Mouse (Mus musculus) right cerebral cortex, postnatal 10 days (tissue): ENCODE data around the gene Eef1akmt1.

ENCODE experiments used
- DNase-seq, 2 experiments: peaks; one replicate each; pipeline ENCODE4 v3.0.0; 2021; ENCODE audit warnings: low spot score in 2 of 2

Gene Eef1akmt1

DNA sequence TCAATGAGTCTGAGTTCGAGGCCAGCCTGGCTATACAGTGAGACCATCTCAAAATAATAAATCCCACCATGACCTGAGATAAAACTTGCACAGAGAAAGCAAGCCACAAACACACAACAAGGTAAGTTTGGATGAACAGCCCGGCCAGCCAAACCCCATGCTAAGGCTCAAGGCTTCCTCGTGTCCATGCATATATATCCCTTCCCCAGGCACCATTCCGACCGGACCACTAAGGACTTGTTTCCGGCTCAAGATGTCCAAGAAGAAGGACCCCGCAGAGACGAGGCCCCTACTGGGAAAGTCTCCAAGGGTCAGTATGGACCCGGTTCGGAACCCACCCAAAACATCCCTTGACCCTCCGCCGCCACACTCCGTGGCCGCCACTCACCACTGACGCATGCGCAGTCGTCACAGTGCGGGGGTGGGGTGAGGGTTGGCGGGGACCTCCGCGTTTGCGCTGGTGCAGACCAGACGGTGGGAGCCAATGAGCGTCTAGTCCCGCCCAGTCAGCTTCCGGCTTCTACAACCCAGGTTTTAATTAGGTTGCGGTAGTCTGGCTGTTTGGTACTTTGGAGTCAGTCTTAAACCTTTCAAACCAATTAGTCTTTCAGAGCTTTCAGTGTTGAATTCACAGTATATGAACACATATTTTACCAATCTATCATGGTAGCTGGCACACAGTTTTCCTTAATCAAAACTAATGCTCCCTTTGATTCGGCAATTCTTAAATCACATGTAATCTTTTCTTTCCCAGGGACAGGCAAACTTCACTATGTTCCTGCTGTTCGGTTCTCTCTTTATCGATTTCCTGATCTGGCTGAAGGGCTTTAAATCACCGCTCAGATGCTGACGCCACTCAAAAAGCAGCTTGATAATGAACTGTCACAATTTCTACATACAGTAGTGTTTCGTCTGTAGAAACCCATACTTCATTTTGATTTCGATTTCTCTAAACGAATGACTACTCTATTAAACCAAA is at the start of gene Eef1akmt1:
TSS of gene Eef1akmt1 (minus strand) at position 458 of the 979 bp plus-strand sequence.
- peak; percentile 97 to 98 for DNase-seq

DNA sequence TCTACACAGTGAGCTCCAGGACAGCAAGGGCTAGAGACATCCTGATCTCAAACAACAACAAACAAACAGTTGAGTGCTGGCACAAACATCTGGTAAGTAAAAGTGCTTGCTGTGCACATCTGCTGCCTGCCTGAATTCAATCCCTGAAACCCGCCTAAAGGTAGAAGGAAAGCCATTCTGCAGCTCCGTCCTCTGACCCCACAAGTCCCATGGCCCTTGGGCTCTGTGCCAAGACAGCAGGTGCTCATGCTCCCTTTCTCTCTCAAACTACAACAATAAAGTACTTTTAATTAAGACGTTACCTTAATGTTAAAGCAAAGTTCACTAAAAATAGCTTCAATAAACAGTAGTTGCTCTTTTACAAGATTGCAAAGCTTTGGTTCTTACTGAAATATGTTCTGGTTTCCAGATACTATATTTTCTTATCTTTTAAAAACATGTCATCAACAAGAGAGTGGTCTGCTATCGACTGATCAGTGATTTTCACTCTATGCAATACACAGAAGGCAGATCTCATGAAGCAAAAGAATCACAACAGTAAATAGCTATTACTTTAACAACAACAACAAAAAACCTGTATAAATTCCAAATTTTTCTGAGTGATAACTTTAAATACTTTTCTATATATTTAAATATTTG is 49.3 kb upstream of the Eef1akmt1 start:
- no peak for DNase-seq

DNA sequence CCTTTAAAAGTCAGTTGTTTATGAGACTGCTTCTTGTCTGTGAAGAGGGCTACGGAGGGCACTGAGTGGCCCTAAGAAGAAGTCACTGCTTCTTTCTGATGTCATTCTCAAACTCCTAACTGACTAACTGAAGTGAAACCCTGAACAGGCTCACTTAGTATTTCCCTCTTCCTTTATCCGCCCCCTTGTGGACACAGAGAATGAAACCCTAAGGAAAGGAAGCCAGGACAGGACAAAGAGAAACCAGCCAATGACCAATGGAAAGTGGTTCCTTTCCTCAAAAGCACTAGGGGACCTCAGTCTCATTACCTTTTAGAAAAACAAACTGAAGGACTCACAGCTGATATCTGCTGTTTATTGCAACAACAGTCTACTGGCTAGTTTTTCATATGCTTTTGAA is 48.1 kb upstream of the Eef1akmt1 start:
- peak in 1 of 2 experiments; percentile 37 for DNase-seq

DNA sequence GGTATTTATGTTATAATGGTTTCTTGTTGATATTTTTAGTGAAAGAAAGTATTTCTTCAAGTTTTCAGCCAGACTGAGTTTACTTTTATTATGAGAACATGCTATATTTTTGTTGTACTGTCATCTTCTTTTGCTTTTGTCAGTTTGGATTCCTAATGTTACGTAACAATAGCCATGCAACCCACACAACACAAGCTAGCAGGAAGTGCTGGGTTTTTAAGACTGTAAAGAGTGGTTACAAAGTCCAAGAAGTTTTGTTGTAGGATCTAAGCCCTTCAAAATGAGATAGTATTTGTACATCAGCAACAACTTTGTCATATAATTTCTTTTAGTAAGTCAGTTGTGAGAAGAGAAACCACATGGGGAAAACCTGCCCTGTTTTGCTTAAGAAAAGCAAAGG is 46.3 kb upstream of the Eef1akmt1 start:
- no peak for DNase-seq

DNA sequence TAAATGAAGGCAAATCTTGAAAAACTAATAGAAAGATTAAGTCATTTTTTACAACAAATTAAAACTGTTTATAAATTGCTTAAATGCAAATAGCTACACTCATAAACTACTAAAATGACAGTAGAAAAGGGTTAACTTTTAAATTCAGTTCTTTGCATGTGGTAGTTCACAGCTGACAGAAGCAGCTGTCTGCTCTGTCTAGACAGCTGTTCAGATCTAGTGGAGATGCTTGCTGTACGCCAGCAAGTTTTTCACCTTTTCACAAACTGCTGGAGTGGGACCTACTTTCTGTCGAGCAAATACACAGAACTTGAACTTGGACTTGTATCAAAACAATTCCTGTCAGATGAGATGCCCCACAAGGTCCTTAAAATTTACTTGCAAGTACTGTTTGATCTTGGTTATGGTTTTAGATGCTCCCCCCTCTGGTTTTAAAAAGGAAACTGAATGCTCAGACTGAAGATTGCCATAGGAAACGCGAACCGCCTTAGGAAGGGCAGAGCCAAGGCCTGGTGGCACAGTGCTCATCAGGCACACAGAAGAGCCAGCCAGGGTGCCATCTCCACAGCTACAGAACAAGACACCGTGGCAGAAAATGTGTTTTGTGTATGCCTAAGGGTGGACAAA is 45.0 kb upstream of the Eef1akmt1 start:
- no peak for DNase-seq

DNA sequence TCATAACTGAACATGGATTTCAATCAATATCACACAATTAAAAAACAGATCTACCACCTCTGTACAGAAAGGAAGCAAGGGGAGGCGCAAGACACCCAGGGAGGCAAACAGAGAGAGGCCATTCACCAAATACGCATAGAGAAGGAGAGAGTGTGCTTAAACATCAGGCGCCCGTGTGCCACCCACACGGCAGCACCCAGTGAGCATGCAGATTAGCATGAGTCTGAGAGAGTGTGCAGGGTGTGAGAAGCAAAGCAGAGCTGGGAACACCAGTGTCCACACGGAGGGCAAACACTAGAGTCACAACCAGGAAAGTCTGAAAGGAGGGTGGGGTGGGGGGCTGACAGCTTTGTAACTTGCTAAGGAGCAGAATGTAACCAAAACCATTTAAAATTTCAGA is 44.4 kb upstream of the Eef1akmt1 start:
- DNase-seq: no peak

DNA sequence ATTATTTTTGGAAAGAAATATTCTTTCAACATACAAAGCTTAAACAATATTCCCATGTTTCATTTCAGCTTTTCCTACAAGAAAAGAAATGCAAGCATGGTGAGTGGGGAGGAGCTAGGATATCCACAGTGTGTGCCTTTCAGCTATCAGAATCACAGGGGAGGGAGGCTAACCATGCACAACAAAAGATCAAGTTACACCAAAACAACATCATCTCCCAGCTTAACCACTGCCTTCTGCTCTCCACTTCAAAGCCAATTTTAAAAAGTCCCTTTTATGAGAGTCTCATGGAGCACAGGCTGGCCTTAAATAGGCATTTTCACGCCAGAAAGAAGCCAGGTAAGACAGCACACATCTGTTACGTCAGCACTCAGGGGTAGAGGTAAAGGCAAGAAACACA is 39.6 kb upstream of the Eef1akmt1 start:
- no peak for DNase-seq

DNA sequence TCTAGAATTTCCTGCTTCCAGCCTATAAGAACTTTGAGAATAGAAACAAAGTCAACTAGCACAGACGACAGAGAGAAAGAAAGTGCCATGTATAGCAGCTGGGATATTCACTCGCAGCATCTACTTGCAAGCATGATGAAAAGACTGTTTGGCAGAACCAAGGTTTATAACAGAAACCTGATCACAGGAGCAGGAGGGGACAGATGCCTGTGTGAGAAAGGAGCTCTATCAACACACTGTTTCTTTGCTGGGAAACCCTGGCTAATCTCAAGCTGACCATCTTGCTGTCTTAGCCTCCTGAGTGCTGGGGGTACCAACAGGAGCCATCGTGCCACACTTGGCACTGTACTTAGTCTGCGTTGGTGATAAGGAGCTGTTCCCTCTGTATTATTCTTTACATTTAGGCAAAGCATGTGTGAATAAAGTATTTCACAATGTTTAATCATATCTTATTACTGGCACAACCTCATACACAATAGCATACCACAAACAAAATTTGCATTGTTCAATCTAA is 38.5 kb upstream of the Eef1akmt1 start:
- no peak for DNase-seq

DNA sequence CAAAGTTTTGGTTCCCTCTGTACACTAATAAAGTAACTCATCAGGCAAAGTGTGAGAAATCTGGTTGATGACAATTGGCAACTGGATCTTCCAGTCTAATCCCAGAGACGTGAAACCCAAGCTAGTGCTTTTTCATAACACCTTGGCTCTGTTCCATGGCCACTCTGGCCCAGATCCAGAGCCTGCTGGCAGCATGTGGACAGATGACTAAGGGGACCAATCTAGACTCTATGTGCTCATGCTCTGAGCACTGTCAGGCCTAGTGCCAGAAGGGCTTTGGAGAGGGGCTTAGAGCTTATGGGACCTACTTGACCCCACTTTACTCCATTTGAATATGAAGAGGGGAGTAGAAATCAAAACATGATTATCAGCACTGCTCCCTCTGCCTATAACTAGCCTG is 36.1 kb upstream of the Eef1akmt1 start:
- DNase-seq: peak; percentile 82 to 83

DNA sequence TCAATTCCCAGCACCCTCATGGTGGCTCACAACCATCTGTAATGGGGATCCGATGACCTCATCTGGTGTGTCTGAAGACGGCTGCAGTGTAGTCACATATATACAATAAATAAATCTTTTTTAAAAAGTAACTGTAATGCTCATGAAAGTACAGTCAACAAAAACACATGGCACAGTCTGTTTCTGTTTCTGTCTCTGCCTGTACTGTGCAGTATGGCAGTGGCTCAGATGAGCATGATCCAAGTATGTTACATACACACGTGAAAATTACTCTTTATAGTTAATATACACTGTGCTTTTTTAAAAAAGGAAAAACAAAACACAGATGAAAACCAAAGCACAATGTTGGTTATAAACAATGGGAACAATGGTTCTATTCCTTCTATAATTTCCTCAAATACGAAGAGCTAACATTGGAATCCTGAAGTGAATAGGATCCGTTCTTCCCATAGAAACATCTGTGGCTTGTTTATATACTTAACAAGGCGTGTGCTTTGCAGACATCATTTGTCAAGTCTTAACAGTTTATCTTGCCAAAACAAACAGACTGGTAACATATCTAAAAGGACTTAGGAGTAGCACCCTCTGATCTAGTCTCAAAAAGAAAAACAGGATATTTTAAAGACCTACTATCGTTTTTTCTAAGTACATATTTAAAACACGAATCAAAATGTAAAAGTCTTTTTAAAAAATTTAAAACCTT is 35.4 kb upstream of the Eef1akmt1 start:
- DNase-seq: no peak

DNA sequence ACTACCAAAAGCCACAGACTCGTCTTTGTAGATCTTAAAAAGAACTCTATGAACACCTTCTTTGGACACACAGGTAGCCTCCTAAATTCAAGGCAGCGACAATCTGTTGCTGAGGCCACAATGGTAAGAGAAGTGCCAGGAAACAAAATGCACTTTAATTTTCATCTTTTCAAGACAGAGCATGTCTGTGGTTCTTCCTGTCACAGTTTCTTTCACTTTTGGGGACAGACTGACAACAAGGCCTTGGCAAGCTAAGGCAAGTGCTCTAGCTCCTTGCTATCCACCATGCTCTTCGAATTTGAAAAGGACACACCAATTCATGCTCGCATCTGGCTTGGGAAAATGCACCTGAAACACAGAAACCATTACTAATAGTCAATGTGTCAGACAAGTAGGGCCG is 21.9 kb upstream of the Eef1akmt1 start:
- DNase-seq: no peak

DNA sequence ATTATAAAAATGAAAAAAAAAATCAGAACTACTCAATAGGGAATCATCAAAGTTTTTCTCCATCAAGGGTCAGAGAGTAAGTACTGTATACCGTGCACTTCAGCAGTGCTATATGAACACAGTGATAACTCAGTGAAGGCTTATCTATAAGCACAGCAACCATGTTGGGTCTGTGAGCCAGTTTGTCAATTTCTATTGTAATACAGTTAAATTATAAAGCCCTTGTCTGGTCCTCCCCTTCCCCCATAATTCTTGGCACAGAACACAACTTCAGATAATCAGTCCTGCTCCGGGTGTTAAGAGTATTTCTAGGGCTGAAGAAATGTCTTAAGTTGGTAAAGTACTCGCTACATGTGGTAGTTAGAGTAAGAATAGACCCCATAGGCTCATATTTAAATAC is 20.4 kb upstream of the Eef1akmt1 start:
- no peak for DNase-seq

DNA sequence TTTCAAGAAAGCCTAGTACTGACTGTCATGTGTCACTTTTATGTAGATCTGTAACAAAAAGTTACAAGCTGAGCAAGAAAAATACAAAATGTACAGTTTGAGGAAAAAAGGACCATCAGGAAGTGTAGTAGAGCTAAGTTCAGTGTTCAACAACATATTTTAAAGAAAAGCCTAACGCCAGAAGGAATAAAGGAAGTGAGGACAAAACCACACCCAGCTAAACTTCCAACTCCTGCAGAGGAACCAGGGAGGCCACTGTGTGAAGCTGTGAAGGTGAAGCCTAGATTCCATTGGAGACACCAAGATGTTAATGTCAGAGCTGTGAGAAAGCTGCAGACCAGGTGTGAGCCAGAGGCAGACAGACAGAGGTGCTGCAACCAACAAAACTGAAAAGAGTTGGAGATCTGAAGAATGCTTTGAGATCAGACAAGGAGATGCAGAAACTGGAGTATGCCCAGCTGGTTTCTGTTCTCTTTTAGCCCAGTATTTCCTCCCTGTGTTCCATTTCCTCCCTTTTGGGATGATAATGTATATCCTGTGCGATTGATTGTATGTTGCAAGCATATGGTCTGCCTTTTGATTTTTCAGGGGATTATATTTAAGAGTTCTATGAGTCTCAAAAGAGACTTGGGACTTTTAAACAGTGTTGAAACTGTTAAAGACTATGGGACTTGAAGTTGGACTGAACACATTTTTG is 5.1 kb upstream of the Eef1akmt1 start:
- DNase-seq: no peak

DNA sequence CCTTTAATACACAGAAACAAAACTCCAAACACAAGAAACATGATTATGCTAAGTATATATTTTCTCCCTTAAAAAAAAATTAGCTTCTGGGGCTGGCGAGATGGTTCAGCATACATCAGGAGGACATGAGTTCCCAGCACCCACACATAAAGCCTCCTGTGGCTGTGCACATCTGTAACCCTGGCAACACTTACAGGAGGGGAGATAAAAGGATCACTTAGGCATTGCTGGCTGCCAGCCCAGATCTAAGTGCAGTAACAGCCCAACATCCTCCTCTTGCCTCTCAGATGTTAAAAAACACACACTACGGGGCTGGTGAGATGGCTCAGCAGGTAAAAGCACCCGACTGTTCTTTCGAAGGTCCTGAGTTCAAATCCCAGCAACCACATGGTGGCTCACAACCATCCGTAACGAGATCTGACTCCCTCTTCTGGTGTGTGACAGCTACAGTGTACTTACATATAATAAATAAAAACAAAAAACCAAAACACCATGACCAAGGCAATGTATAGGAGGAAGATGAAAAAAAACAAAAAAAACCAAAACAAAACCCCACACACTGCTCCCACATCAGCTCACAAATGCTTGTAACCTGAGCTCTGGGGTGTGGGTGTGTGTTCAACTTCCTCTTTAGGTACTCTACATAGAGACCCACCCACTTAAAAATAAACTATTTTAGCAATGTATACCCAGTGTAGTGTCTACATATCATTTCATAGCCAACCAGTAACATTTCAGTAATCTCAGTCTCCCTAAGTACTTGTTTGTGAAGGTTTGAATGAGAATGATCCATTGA is 3.6 kb upstream of the Eef1akmt1 start:
- DNase-seq: no peak

DNA sequence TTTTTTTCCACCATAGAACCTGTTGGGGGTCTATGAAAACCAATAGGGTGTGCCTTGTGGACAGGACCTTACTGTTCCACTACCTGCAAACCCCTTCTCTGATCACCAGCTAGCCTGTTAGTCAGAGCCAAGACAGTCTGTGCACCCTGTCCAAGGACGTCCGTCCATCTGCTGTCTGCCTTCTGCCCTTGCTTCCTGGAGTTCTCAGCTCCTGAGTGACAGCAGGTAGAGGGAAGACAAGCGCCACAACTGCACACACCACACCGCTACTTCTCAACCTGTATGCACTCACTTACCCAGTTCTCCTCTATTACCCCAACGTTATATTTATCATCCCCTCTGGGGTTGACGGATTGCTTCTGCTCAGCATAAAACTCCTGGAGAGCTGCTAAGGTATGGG is 5.8 kb downstream of the Eef1akmt1 start:
- no peak for DNase-seq

DNA sequence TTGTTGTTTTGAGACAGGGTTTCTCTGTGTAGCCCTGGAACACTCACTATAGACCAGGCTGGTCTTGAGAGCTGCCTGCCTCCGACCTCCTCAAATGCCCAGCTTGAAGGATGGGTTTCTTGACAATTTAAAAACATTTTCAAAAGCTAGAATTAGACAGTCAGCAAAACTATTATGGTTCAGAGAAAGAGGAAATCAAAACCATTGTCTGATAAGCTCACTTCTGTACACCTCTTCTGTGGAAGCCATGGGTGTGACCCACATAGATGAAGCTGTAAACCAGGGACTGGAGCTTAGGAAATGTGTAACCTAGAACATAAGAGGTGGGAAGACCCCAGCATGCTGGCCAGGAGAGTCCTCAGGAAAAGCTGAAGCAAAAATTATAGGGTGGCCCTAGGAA is 14.5 kb downstream of the Eef1akmt1 start:
- no peak for DNase-seq

DNA sequence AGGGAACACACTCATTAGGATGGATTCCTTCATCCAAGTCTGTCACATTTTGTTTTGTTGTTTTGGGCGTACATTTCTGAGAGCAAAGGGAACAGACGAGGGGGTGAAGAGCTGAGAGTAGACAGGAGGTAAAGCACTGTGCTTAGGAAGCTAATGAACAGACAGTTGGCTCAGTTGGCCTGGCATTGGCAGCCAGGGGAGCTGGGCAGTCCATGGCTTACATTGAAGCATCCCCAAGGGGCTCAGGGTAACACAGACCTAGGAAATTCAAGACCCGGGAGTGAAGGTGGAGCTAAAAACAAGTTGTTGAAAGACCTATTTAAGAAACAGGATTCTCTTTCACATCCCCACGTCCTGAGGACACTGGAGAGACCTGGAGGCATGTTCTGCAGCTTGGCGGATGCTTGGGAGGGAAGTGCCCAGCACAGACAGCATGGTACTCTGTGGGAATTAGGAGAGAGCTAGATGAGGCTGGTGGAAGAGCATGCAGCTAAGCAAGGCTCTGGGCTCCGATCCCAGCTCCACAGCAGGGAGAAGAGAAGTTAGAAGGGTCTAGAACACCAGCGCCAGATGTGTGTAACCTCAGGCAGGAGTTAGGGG is 15.8 kb downstream of the Eef1akmt1 start:
- no peak for DNase-seq

DNA sequence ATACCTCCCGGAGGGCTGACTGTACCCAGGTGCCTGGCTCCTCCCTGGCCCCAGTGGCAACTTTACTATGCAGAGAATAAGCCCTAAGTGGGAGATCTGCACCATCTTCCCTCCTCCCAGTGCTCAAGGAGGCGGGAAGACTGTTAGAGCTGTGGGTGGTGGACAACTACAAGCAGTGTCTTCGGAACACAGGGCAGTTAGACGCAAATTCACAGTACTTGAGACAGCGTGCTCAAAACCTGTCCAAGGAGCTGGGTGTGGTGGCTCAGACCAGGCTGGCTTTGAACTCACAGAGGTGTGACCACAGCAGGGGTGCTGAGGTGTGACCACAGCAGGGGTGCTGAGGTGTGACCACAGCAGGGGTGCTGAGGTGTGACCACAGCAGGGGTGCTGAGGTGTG is 17.0 kb downstream of the Eef1akmt1 start:
- DNase-seq: no peak

DNA sequence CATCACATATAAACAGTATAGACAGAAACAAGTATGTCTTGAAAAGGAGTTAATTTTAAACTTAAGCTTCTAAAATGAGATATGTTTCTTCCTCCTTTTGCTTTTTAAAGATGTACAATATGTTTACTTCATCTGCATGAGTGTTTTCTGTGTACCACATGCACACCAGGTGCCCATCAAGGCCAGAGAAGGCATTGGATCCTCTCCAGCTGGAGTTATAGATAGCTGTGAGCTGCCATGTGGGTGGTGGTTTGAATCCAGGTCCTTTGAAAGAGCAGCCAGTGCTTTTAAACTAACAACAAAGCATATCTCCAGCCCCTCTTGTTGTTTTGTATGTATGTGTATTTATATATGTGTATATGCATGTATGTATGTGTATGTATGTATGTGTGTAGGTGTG is 18.5 kb downstream of the Eef1akmt1 start:
- no peak for DNase-seq

DNA sequence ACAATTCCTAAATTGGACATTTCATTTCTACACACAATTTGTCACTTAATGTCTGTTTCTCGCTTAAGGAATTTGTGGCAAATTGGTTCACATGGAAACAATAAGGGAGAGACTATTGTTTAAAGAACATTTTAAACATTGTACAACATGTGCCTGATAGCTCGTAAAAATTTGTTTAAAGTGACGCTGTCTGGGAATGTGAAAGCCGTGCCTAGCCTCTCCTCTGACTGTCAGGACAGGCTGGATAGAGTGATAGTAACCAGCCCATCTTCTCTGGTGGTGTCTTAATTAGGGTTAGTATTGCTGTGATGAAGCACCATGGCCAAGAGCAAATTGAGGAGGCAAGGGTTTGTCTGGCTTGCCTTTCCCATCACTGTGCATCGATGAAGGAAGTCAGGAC is 24.4 kb downstream of the Eef1akmt1 start:
- DNase-seq: no peak
